Mouse (Mus musculus) testis, postnatal 10 days (tissue): Measurements from ENCODE around the gene Olfr1221.
"Not testable (repeated sequence)": the region's sequence is repeated elsewhere in the genome, so short reads cannot be mapped to it uniquely, and the experiment has no call there.

Source experiments
- DNase-seq: peaks from one replicate; pipeline ENCODE4 v3.0.0; 2021; ENCODE audit warnings: low spot score

Olfr1221 gene

DNA sequence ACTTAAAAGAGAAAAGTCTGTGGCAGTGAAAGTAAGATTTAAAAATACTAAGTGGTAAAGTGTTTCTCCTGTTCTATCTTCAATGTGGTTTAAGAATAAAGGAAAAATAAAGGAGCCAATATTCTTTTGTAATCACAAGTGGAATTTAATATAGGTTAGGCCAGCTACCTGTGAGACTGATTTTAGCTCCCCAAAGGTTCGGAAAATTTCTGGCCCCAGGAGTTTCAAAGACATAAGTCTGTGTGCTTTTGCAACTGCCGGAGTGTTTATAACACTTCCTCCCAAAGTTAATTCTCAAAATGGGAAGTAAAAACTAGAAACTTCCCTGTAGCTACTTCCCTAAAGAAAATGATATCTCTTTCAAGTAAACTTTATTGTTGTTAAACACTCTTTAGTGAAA is at the start of gene Olfr1221:
Gene Olfr1221, minus strand, starts transcription at position 101 of the 400 bp plus-strand sequence.
- DNase-seq, result no peak

DNA sequence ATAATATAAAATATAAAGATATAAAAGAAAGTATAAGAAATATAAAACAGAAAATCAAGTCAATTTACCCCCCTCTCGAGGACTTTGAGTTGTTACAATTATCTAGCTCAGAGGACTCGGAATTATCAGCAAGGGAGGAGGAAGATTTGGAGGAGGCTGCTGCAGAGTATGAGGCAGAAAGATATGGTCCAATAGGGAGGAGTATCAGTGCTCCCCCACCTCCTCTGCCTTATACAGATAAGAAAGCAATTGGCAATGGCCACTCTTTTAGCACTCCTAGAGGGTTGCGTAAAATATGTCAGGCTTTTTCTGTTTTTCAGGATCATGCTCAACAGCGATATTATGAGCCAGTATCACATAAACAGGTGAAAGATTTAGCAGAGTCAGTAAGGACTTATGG is 47.6 kb upstream of the Olfr1221 start:
- DNase-seq, result not testable (repeated sequence)

DNA sequence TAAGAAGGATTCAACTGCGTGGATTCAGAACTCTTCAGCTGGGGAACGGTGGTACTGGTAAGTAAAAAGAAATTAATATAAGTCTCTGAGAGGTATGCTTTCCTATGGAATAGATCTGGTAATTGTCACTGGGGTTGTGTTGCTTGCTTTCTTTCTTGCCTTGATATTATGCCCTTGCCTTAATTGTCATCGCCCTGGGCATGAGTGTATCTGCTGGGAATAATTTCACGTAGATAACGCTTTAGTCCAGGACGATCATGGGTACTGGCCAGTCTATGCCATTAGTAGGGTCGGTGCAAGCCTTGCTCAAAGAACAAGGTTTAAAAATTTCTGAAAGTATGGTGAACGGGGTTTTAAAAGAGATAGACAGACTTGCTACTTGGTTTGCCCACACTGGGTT is 46.9 kb upstream of the Olfr1221 start, which contains the start of gene Olfr1224-ps1:
Gene Olfr1224-ps1, minus strand, starts transcription at position 101 of the 400 bp plus-strand sequence.
- DNase-seq, result not testable (repeated sequence)

DNA sequence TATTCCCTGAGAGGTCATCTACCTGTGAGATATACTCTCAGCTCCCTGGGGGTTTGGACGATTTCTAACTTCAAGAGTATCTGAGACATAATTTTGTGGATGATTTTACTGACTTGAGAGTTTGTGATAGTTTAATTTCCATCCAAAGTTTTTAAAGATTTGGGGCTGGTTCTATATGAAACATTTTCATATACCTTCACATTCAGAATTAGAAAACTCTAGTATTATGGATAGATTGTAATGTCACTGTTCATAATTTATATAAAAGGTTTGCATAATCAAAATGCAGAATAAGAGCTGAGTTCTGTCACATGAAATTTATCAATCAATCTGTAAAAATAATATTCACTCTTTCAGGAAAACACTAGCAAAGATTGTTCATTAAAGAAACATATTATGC is 34.4 kb upstream of the Olfr1221 start, which contains the start of gene Olfr1223:
Gene Olfr1223, minus strand, starts transcription at position 101 of the 400 bp plus-strand sequence.
- DNase-seq, result no peak

DNA sequence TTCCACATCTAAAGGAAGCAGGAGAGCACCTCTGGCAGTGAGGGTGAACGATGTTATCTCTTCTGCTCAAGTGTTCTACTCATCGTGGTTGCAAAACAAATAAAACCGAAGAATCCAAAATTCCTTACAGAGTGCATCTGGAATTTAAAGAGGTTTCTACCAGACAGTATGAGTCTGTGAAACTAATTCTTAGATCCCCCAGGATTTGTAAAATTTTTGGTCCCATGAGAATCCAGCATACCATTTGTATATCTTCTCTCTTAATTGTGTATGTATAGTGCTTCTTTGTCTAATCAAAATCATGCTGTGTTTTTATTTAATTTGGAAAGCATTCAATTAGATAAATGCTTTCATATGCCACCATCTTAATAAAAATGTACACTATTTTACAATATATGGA is 15.9 kb upstream of the Olfr1221 start, which contains the start of gene Olfr1222:
Gene Olfr1222, minus strand, starts transcription at position 101 of the 400 bp plus-strand sequence.
- DNase-seq, result no peak

DNA sequence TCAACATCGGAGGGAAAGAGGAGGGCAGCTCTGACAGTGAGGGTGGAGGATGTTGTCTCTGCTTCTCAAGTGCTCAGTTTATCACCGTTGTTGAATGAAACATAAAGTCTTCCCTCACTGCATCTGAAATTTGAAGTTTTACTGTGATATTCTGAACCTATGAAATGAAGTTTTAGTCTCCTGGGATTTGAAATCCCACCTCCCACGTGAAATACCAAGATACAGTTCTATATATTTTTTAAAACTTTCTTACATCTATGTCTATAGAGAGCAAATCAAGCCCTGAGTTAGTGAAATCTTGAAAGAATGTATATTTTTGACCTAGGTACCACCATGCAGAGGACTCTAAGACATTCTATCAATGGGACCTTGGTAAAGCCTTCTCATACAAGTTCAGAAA is 10.3 kb downstream of the Olfr1221 start, which contains the start of gene Olfr1220:
Gene Olfr1220, minus strand, starts transcription at position 101 of the 400 bp plus-strand sequence.
- DNase-seq, result no peak

DNA sequence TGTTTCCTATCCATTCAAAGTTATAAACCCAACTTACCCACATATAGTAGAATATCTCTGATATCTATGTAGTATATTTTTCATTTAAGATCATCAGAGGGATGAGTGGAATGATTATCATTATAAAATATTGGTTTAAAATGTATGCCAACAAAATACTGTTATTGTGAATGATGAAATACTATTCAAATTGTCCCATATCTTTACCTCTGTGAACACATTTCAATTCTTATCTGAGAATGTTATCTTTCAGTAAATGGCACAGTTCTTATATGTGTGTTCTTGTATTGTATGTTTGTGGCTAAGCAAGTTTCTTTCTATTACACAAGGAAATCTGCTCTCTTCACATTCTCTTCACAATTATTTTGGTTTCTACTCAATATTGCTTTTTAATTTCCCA is 11.4 kb downstream of the Olfr1221 start:
- no peak for DNase-seq

DNA sequence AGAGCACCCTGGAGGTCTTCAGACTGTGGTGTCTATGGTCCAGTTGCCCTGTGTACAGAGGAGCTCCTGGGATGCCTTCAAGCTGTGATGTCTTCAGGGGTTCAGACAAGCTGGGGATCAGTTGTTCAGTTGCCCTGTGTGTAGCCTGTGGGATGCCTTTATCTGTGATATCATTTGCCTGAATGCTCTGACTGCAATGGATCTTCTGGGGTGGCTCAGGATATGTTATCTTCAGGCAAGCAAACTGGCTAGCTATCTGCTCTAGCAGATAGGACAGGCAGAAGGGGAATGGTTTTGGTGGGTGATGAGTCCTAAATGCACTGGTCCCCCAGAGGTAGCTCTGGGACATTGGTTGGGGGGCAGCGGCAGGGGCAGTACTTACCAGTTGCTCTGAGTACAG is 23.2 kb downstream of the Olfr1221 start:
- DNase-seq, result no peak

DNA sequence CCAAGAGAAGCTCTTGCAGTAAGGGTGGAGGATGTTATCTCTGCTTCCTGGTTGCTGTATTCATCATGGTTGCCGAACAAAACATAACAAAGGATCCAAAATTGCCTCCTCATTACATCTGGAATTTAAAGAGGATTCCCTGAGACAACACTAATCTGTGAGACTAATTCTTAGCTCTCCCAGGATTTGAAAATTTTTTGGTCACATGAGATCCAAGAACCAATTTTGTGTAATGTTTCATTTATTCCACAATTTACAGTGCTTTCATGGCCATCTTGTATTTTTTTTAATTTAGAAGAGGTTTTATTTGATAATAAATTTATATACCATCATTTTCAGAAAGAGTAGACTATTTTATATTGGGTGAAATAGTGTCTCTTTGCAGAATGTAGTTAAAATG is 33.7 kb downstream of the Olfr1221 start, which contains the start of gene Olfr1219:
Gene Olfr1219, minus strand, starts transcription at position 101 of the 400 bp plus-strand sequence.
- DNase-seq, result no peak

DNA sequence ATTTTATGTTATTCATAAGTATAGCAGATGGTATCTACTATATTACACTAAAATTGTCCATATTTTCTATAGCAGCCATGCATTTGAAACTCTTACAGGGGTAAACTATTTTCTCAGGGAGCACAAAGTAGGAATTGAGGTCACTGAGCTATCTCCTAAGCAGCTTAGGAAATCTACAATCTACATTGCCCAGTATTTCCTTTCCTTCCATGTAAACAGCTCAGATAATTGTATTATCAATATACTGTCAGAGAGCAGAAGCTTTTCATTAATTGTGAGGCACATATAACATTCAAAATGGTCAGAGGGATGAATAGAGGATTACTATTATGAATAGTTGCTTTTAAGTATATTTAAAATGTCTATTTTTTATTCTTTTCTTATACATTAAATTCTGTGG is 35.6 kb downstream of the Olfr1221 start:
- DNase-seq, result no peak

DNA sequence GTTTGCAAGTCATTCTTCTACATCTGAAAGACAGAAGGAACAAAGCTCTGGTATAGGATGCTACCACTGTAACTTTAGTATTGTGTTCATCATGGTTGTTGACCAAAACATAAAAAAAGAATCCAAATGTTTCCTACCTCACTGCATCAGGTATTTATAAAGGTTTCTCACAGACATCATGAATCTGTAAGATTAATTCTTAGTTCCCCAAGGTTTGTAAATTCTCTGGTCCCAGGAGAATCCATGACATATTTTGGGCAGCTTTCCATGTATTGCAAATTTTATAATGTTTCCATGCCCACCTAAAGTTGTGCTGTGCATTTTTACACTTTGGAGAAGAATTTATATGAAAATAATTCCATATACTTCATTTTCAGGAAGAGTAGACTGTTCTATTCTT is 56.0 kb downstream of the Olfr1221 start, which contains the start of gene Olfr1218:
Gene Olfr1218, minus strand, starts transcription at position 101 of the 400 bp plus-strand sequence.
- no peak for DNase-seq
